9 mouse cellular contexts compared by ENCODE assay signal in the genomic region with DNA sequence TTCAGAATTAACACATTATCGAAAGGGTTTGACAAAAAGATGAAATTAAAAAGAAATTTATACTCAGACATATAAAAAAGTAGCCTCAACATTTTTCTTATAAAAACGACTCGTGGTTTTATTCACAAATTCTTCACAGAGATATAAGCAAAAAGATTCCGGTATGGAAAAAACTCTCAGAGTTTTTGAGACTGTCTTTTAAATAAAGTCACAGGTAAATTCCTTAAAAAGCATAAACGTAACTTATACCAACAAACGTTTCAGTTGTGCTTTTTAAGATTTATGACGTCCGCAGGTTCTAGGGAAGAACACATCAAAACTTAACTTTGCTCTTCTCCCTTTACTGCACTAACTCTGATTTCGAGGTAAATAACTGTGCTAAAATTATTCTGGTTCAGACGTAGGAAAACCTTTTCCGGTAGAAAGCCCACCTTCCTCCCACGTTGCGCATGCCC. TPM values are rescaled to one million over a fixed set of nuclear protein-coding genes. Genes with fewer than 3 reads are reported as not detected.
A peak's percentile ranks its signal among the peaks of the same experiment; 100 is the strongest.
DNase-seq lines count a peak whose midpoint lies in the region; ATAC-seq and TF ChIP-seq lines count a peak whose summit lies in the region.
"Had no signal": no experiment of that assay in that cellular context is flagged by ENCODE, and none has a peak within 500 bp of the region (broad histone marks: within the 10 kb centered on the region; RNA-seq: fewer than 3 reads in every experiment).

No protein-coding gene starts in this region.

- no peak; the same call in 1 of the 2 replicates for ATAC-seq in limb, embryonic 15.5 days (ENCODE audit: insufficient number of reproducible peaks, low FRiP score, low TSS enrichment, low read depth)
- no peak for ATAC-seq in stomach, embryonic 16.5 days (ENCODE audit: insufficient read depth, low FRiP score)

- no peak for DNase-seq in cerebellum, adult 2 months
- DNase-seq in cerebellum, adult 18-20 months = no peak
- no peak for DNase-seq in spleen, adult 2 months (ENCODE audit: low read depth in 1 of 2, low spot score in 2 of 2)
- no peak for DNase-seq in spleen, postnatal 14 days (ENCODE audit: low spot score in 2 of 2)
- DNase-seq in urinary bladder, postnatal 36 days (ENCODE audit: low spot score in 2 of 2) = no peak
- no peak for DNase-seq in adrenal gland, postnatal 25 days

- H3K4me1 ChIP-seq in cerebellum, adult 2 months (ENCODE audit: control insufficient read depth, insufficient read depth, low read length) = no peaks in the 10 kb centered on the region
- 0 out of 2 replicates have a peak, but pooled peaks cover 4% of the 10 kb centered on the region for H3K4me1 ChIP-seq in spleen, adult 2 months (ENCODE audit: control insufficient read depth, insufficient read depth, insufficient read length)
- H3K4me1 ChIP-seq in limb, embryonic 15.5 days = peaks cover 17% of the 10 kb centered on the region
- H3K4me1 ChIP-seq in stomach, embryonic 16.5 days (ENCODE audit: control insufficient read depth, insufficient read depth, low read length) = peaks cover 16% of the 10 kb centered on the region

- peaks cover 3% of the 10 kb centered on the region for H3K36me3 ChIP-seq in spleen, adult 2 months (ENCODE audit: control insufficient read depth, insufficient read depth, low read length)
- H3K36me3 ChIP-seq in limb, embryonic 15.5 days = peaks cover 14% of the 10 kb centered on the region
- H3K36me3 ChIP-seq in stomach, embryonic 16.5 days (ENCODE audit: control insufficient read depth, insufficient read depth, low read length) = peaks cover 10% of the 10 kb centered on the region

- H3K27ac ChIP-seq in cerebellum, adult 2 months (ENCODE audit: insufficient read depth, low read length) = peak overlapping the region; percentile 90; the same call in 1 of the 2 replicates
- H3K27ac ChIP-seq in spleen, adult 2 months (ENCODE audit: insufficient read depth, low read length) = peak overlapping the region; percentile 96
- H3K27ac ChIP-seq in limb, embryonic 15.5 days = peak overlapping the region; percentile 98
- H3K27ac ChIP-seq in stomach, embryonic 16.5 days (ENCODE audit: low read length) = peak overlapping the region; percentile 98

- TF ChIP-seq POLR2A in cerebellum, adult 2 months (IDR thresholded peaks at IDR 0.05; ENCODE audit: borderline replicate concordance, insufficient read depth, low read length) = no peak
- TF ChIP-seq POLR2A in spleen, adult 2 months (IDR thresholded peaks at IDR 0.05; ENCODE audit: low read depth, low read length) = no peak

- no peak for TF ChIP-seq CTCF in cerebellum, adult 2 months (IDR thresholded peaks at IDR 0.05; ENCODE audit: borderline replicate concordance, insufficient read depth, low read depth, low read length)
- no peak for TF ChIP-seq CTCF in spleen, adult 2 months (IDR thresholded peaks at IDR 0.05; ENCODE audit: extremely low read depth, insufficient read depth, insufficient read length, insufficient replicate concordance)

- no peaks in the 10 kb centered on the region for H3K27me3 ChIP-seq in cerebellum, adult 2 months (ENCODE audit: control insufficient read depth, insufficient read depth, low read length)
- H3K27me3 ChIP-seq in spleen, adult 2 months (ENCODE audit: control insufficient read depth, insufficient read depth, low read length) = peaks cover 2% of the 10 kb centered on the region; the same call in 1 of the 2 replicates
- H3K27me3 ChIP-seq in limb, embryonic 15.5 days = 0 out of 2 replicates have a peak, but pooled peaks cover 4% of the 10 kb centered on the region
- no peaks in the 10 kb centered on the region for H3K27me3 ChIP-seq in stomach, embryonic 16.5 days (ENCODE audit: control insufficient read depth, insufficient read depth, low read length)

- under 1% methylated on average over 13 of the region's 13 CpGs for WGBS in cerebellum, adult 2 months
- WGBS in spleen, adult 2 months = under 1% methylated on average over 13 of the region's 13 CpGs
- WGBS in limb, embryonic 15.5 days = under 1% methylated on average over 13 of the region's 13 CpGs
- WGBS in stomach, embryonic 16.5 days = under 1% methylated on average over 13 of the region's 13 CpGs

- H3K9me3 ChIP-seq in limb, embryonic 15.5 days = no peaks in the 10 kb centered on the region
- H3K9me3 ChIP-seq in stomach, embryonic 16.5 days (replicated peaks; ENCODE audit: control insufficient read depth, low read length) = no peaks in the 10 kb centered on the region

- peak overlapping the region; percentile 98 for H3K4me3 ChIP-seq in cerebellum, adult 2 months (replicated peaks; ENCODE audit: insufficient read depth, low read depth, low read length)
- peak overlapping the region; percentile 87 for H3K4me3 ChIP-seq in spleen, adult 2 months (ENCODE audit: extremely low read depth, insufficient read depth, insufficient read length)
- H3K4me3 ChIP-seq in limb, embryonic 15.5 days = peak overlapping the region; percentile 73
- H3K4me3 ChIP-seq in stomach, embryonic 16.5 days (replicated peaks; ENCODE audit: low read length) = peak overlapping the region; percentile 78

- peak overlapping the region; percentile 82 for H3K4me2 ChIP-seq in limb, embryonic 15.5 days
- H3K4me2 ChIP-seq in stomach, embryonic 16.5 days (ENCODE audit: low read depth, low read length) = peak overlapping the region; percentile 74

- peak overlapping the region; percentile 83; the same call in 1 of the 2 replicates for H3K9ac ChIP-seq in limb, embryonic 15.5 days
- peak overlapping the region; percentile 93 for H3K9ac ChIP-seq in stomach, embryonic 16.5 days (ENCODE audit: low read length)

RNA-seq across cellular contexts. Expression of a gene that starts 0.2 kb away (rescaled TPM):
- polyA plus RNA-seq in cerebellum, adult 2 months (2012; rRNA removed) = 16.7 and 21.6 TPM in 2 replicates
- 4.7 and 9.8 TPM in 2 replicates for polyA plus RNA-seq in spleen, adult 2 months (2012; rRNA removed)
- 30.4 and 31.5 TPM in 2 replicates for polyA plus RNA-seq in limb, embryonic 15.5 days (2015; fragmentation: Nextera tagmentation; extraction: Ambion mirVana)
- 28.0 and 28.9 TPM in 2 replicates for polyA plus RNA-seq in stomach, embryonic 16.5 days (2015; fragmentation: Nextera tagmentation; extraction: Ambion mirVana)
- 24.9 and 25.3 TPM in 2 replicates for total RNA-seq in adrenal gland, postnatal 25 days (2021)

RNA-seq across cellular contexts. Expression of a gene that starts 1.9 kb away (rescaled TPM):
- polyA plus RNA-seq in cerebellum, adult 2 months (2012; rRNA removed) = 1.8 and 2.5 TPM in 2 replicates
- 0.04 TPM in 1 of 2 replicates, not detected in the other for polyA plus RNA-seq in spleen, adult 2 months (2012; rRNA removed)
- not detected in 2 replicates for polyA plus RNA-seq in limb, embryonic 15.5 days (2015; fragmentation: Nextera tagmentation; extraction: Ambion mirVana)
- polyA plus RNA-seq in stomach, embryonic 16.5 days (2015; fragmentation: Nextera tagmentation; extraction: Ambion mirVana) = 0.11 and 0.41 TPM in 2 replicates
- total RNA-seq in adrenal gland, postnatal 25 days (2021) = not detected in 2 replicates

RNA-seq across cellular contexts. Expression of a gene that starts 42.7 kb away (rescaled TPM):
- not detected in 2 replicates for polyA plus RNA-seq in cerebellum, adult 2 months (2012; rRNA removed)
- not detected in 2 replicates for polyA plus RNA-seq in spleen, adult 2 months (2012; rRNA removed)
- not detected in 2 replicates for polyA plus RNA-seq in limb, embryonic 15.5 days (2015; fragmentation: Nextera tagmentation; extraction: Ambion mirVana)
- polyA plus RNA-seq in stomach, embryonic 16.5 days (2015; fragmentation: Nextera tagmentation; extraction: Ambion mirVana) = not detected in 2 replicates
- total RNA-seq in adrenal gland, postnatal 25 days (2021) = not detected in 2 replicates
- total RNA-seq: left cerebral cortex, postnatal 10 days had no signal

RNA-seq across cellular contexts. Expression of a gene that starts 46.0 kb away (rescaled TPM):
- 0.21 and 0.24 TPM in 2 replicates for polyA plus RNA-seq in cerebellum, adult 2 months (2012; rRNA removed)
- polyA plus RNA-seq in spleen, adult 2 months (2012; rRNA removed) = 0.04 TPM in 1 of 2 replicates, not detected in the other
- 0.42 and 0.89 TPM in 2 replicates for polyA plus RNA-seq in limb, embryonic 15.5 days (2015; fragmentation: Nextera tagmentation; extraction: Ambion mirVana)
- 0.59 and 0.65 TPM in 2 replicates for polyA plus RNA-seq in stomach, embryonic 16.5 days (2015; fragmentation: Nextera tagmentation; extraction: Ambion mirVana)
- total RNA-seq in adrenal gland, postnatal 25 days (2021) = not detected in 2 replicates

RNA-seq across cellular contexts. Expression of a gene that starts 53.8 kb away (rescaled TPM):
- polyA plus RNA-seq in cerebellum, adult 2 months (2012; rRNA removed) = 2.6 and 4.3 TPM in 2 replicates
- polyA plus RNA-seq in spleen, adult 2 months (2012; rRNA removed) = 0.47 and 0.65 TPM in 2 replicates
- polyA plus RNA-seq in limb, embryonic 15.5 days (2015; fragmentation: Nextera tagmentation; extraction: Ambion mirVana) = 37.7 and 38.4 TPM in 2 replicates
- 57.4 and 64.1 TPM in 2 replicates for polyA plus RNA-seq in stomach, embryonic 16.5 days (2015; fragmentation: Nextera tagmentation; extraction: Ambion mirVana)
- total RNA-seq in adrenal gland, postnatal 25 days (2021) = 4.1 and 7.1 TPM in 2 replicates
